Mouse (Mus musculus): ENCODE data around the gene Amigo2. TPM values are rescaled to one million over a fixed set of nuclear protein-coding genes. Genes with fewer than 3 reads are reported as not detected.

Amigo2 gene
- total RNA-seq, 1 experiment: 8.5 TPM

DNA sequence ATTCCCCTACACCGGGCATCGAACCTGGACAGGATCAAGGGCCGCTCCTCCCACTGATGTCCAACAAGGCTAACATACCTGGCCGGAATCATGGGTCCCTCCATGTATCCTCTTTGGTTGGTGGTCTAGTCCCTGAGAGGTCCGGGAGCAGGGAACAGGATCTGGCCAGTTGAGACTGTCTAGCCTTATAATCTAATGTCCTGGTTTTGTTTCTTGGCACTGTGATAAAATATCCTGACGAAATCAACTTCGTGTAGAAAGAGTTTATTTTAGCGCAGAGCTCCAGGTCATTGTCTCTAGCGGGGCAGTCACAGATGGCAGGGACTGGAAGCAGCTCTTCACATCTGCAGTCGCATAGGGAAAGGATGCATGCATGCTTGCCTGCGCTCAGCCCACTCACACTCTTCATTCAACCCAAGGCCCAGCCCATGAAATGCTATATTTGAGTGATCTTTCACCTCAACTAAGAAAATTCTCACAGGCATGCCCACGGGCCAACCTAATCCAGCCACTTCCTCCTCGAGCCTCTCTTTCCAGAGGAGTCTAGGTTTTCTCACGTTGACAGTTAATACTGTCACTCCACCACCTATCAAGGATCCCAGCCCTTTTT is 19.3 kb upstream of the Amigo2 start:
- H3K36me3 ChIP-seq (ENCODE audit: control insufficient read depth, insufficient read depth, low read length, poor library complexity, severe bottlenecking): no peaks in the 10 kb centered on the region
- TF ChIP-seq CHD2 (IDR thresholded peaks at IDR 0.05; ENCODE audit: low read depth, low read length) (no peak), ZC3H11A (IDR thresholded peaks at IDR 0.05; ENCODE audit: borderline replicate concordance, low read depth, low read length) (no peak), ZNF384 (IDR thresholded peaks at IDR 0.05; ENCODE audit: low read depth, low read length) (no peak), MAFK (IDR thresholded peaks at IDR 0.05; ENCODE audit: insufficient read depth, low read depth, low read length) (no peak), HCFC1 (IDR thresholded peaks at IDR 0.05; ENCODE audit: borderline replicate concordance, insufficient read depth, low read length) (no peak)
- H3K4me3 ChIP-seq (ENCODE audit: insufficient read depth in 1 of 2, low read depth in 1 of 2, low read length in 2 of 2, poor library complexity in 1 of 2, severe bottlenecking in 1 of 2): no peak overlapping the region
- no peak overlapping the region for H3K9ac ChIP-seq (ENCODE audit: insufficient read depth, low read depth, low read length, poor library complexity, severe bottlenecking)
- H3K4me1 ChIP-seq (ENCODE audit: control insufficient read depth in 2 of 2, insufficient read depth in 2 of 2, low read length in 2 of 2, poor library complexity in 1 of 2): no peaks in the 10 kb centered on the region
- in situ Hi-C loops (cut with MboI; ENCODE audit: low sequenced_read_pairs in 2 of 2, unreplicated experiment in 2 of 2): no loop called here
- no peaks in the 10 kb centered on the region for H3K9me3 ChIP-seq (ENCODE audit: control insufficient read depth, insufficient read depth, low read depth, low read length)
- no peak overlapping the region for H3K27ac ChIP-seq (ENCODE audit: insufficient read depth, low read depth, low read length, poor library complexity, severe bottlenecking)
- no peak for DNase-seq (ENCODE audit: low read depth, low spot score)

DNA sequence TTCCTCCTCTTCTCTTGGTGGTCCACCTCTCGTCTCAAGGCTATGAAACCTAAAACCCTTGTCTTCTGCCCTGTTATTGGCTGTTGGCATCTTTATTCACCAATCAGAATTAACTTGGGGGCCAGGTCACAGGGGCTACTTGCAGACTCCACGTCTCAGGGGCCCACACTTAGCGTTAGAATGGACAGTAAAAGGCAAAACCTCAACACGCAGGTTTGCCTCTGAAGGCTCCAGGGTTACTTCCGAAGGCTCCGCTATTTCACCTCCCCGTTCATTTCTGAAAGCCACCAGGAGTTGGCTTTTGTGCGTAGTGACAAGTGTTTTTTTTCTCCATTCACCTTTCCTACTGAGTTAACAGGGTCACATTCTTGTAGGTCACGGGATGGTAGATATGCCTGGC is 15.2 kb upstream of the Amigo2 start:
- in situ Hi-C loops (cut with MboI; ENCODE audit: low sequenced_read_pairs in 2 of 2, unreplicated experiment in 2 of 2): no loop called here
- no peaks in the 10 kb centered on the region for H3K36me3 ChIP-seq (ENCODE audit: control insufficient read depth, insufficient read depth, low read length, poor library complexity, severe bottlenecking)
- H3K9me3 ChIP-seq (ENCODE audit: control insufficient read depth, insufficient read depth, low read depth, low read length): no peaks in the 10 kb centered on the region
- no peak for DNase-seq (ENCODE audit: low read depth, low spot score)
- TF ChIP-seq CHD2 (IDR thresholded peaks at IDR 0.05; ENCODE audit: low read depth, low read length): no peak
- no peak overlapping the region for H3K27ac ChIP-seq (ENCODE audit: insufficient read depth, low read depth, low read length, poor library complexity, severe bottlenecking)
- H3K9ac ChIP-seq (ENCODE audit: insufficient read depth, low read depth, low read length, poor library complexity, severe bottlenecking): no peak overlapping the region
- H3K4me3 ChIP-seq (ENCODE audit: insufficient read depth in 1 of 2, low read depth in 1 of 2, low read length in 2 of 2, poor library complexity in 1 of 2, severe bottlenecking in 1 of 2): no peak overlapping the region
- H3K4me1 ChIP-seq (ENCODE audit: control insufficient read depth in 2 of 2, insufficient read depth in 2 of 2, low read length in 2 of 2, poor library complexity in 1 of 2): no peaks in the 10 kb centered on the region

DNA sequence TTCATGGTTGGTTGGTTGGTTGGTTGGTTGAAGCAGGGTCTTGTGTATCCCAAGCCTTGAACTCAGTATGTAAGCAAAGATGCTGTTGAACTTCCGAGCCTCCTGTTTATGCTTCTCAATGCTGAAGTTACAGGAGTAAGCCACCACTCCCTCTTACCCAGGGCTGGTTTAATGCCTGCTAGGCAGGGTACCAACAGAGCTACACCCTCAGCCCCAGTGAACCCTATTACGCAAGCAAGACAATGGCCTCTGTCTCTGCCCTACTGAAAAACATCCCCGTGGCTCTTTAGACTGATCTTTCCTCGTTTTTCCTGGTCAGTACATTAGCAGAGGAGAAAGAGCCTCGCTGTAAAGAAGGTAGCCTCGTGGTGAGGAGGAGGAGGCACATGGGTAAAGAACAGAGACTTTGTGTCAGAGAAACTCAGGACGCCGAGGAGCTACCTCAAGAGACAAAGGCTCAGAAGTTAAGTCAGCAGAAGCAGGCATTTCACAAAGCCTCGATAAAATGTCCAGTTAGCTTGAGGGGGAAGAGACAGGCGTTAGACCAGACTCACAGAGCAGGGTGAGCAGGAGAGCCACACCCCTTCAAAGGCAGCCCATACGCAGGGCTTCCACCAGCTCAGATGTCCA is 13.0 kb upstream of the Amigo2 start:
- no peak overlapping the region for H3K9ac ChIP-seq (ENCODE audit: insufficient read depth, low read depth, low read length, poor library complexity, severe bottlenecking)
- no peak for TF ChIP-seq HCFC1 (IDR thresholded peaks at IDR 0.05; ENCODE audit: borderline replicate concordance, insufficient read depth, low read length)
- no peak for TF ChIP-seq ZC3H11A (IDR thresholded peaks at IDR 0.05; ENCODE audit: borderline replicate concordance, low read depth, low read length)
- TF ChIP-seq CHD2 (IDR thresholded peaks at IDR 0.05; ENCODE audit: low read depth, low read length): no peak
- TF ChIP-seq ZNF384 (IDR thresholded peaks at IDR 0.05; ENCODE audit: low read depth, low read length): no peak
- TF ChIP-seq MAFK (IDR thresholded peaks at IDR 0.05; ENCODE audit: insufficient read depth, low read depth, low read length): no peak
- in situ Hi-C loops (cut with MboI; ENCODE audit: low sequenced_read_pairs in 2 of 2, unreplicated experiment in 2 of 2): no loop called here

DNA sequence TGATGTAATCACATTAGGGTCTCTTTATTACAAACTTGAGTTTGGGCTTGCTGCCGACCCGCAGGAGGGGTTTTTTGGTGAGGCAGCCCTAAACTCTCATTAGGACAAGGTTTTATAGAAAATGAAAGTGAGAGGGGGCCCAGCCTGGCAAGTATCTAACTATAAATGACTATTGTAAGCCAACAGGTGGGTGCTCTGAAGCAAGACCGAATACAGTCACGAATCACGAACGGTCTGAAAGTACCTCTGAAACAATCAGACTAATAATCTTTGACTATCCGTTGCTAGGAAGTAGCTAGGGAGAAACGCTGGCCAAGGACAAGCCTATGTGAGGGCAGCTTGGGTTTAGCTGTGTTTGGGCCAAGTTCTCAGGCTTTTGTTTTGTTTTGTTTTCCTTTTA is 12.2 kb upstream of the Amigo2 start:
- Histone ChIP-seq H3K4me3 (ENCODE audit: insufficient read depth in 1 of 2, low read depth in 1 of 2, low read length in 2 of 2, poor library complexity in 1 of 2, severe bottlenecking in 1 of 2) (no peak overlapping the region), H3K27ac (ENCODE audit: insufficient read depth, low read depth, low read length, poor library complexity, severe bottlenecking) (no peak overlapping the region), H3K36me3 (ENCODE audit: control insufficient read depth, insufficient read depth, low read length, poor library complexity, severe bottlenecking) (no peaks in the 10 kb centered on the region), H3K4me1 (ENCODE audit: control insufficient read depth in 2 of 2, insufficient read depth in 2 of 2, low read length in 2 of 2, poor library complexity in 1 of 2) (no peaks in the 10 kb centered on the region), H3K9me3 (ENCODE audit: control insufficient read depth, insufficient read depth, low read depth, low read length) (no peaks in the 10 kb centered on the region), H3K9ac (ENCODE audit: insufficient read depth, low read depth, low read length, poor library complexity, severe bottlenecking) (no peak overlapping the region)
- in situ Hi-C loops (cut with MboI; ENCODE audit: low sequenced_read_pairs in 2 of 2, unreplicated experiment in 2 of 2): no loop called here
- DNase-seq (ENCODE audit: low read depth, low spot score): no peak
- TF ChIP-seq ZNF384 (IDR thresholded peaks at IDR 0.05; ENCODE audit: low read depth, low read length): no peak
- no peak for TF ChIP-seq MAFK (IDR thresholded peaks at IDR 0.05; ENCODE audit: insufficient read depth, low read depth, low read length)
- no peak for TF ChIP-seq ZC3H11A (IDR thresholded peaks at IDR 0.05; ENCODE audit: borderline replicate concordance, low read depth, low read length)
- no peak for TF ChIP-seq CHD2 (IDR thresholded peaks at IDR 0.05; ENCODE audit: low read depth, low read length)
- no peak for TF ChIP-seq HCFC1 (IDR thresholded peaks at IDR 0.05; ENCODE audit: borderline replicate concordance, insufficient read depth, low read length)

More for the DNA sequence above, 13.0 kb upstream of the Amigo2 start:
- Histone ChIP-seq H3K9me3 (ENCODE audit: control insufficient read depth, insufficient read depth, low read depth, low read length) (no peaks in the 10 kb centered on the region), H3K27ac (ENCODE audit: insufficient read depth, low read depth, low read length, poor library complexity, severe bottlenecking) (no peak overlapping the region), H3K4me3 (ENCODE audit: insufficient read depth in 1 of 2, low read depth in 1 of 2, low read length in 2 of 2, poor library complexity in 1 of 2, severe bottlenecking in 1 of 2) (no peak overlapping the region), H3K36me3 (ENCODE audit: control insufficient read depth, insufficient read depth, low read length, poor library complexity, severe bottlenecking) (no peaks in the 10 kb centered on the region), H3K4me1 (ENCODE audit: control insufficient read depth in 2 of 2, insufficient read depth in 2 of 2, low read length in 2 of 2, poor library complexity in 1 of 2) (no peaks in the 10 kb centered on the region)
- DNase-seq (ENCODE audit: low read depth, low spot score): no peak

Data from ES-E14 (cell line).